Mouse (Mus musculus) C2C12 (cell line): ENCODE measurements at regions not wholly inside any gene's neighbourhood (a gene's known extent, or its start where the extent isn't known, plus 50 kb on each side); places are given as distances from the start of the nearest gene placed in this dataset.

Source experiments
- CEBPB ChIP-seq: IDR thresholded peaks from one replicate; pipeline ENCODE4 v1.6.1; 2011; ENCODE audit warnings: low read depth, mild to moderate bottlenecking, control low read depth, moderate library complexity
- CTCF ChIP-seq: IDR thresholded peaks from one replicate; pipeline ENCODE4 v1.5.1; 2011; ENCODE audit not compliant: control insufficient read depth, insufficient read depth, insufficient read length
- MAX ChIP-seq: IDR thresholded peaks from one replicate; pipeline ENCODE4 v1.6.1; 2011; ENCODE audit warnings: mild to moderate bottlenecking, control low read depth
- USF1 ChIP-seq: IDR thresholded peaks from one replicate; pipeline ENCODE4 v1.6.1; 2011; ENCODE audit warnings: low read depth, mild to moderate bottlenecking, control low read depth, moderate library complexity

DNA sequence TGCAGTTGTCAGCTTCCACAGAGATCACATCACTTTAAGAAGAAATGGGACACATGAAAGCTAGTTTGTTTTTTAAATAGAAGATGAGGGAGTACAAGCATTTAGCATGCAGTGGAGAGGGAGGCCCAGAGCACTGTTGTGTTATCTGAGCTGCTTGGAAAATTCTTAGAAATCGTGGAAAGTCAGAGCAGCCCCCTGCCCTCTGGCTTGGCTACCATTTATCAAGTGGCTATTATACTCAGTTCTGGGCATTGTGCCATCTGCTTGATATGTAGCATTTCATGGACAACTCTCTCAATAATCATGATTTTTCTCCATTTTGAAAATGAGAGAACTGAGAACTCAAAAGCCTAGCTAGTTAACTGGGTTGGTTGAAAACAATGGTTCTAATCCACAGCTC lies 470.8 kb downstream of the Gm826 start:
- TF ChIP-seq CTCF (no peak), USF1 (no peak), MAX (no peak), CEBPB (no peak)
